Mouse (Mus musculus) hindbrain, embryonic 13.5 days (tissue): ENCODE results near the gene Hsbp1. TPM values are rescaled to one million over a fixed set of nuclear protein-coding genes. Genes with fewer than 3 reads are reported as not detected.
"Not testable (repeated sequence)": the region's sequence is repeated elsewhere in the genome, so short reads cannot be mapped to it uniquely, and the experiment has no call there.

Experiments used
- ATAC-seq: fragments of 200-750 bp; cut with Nextera tagmentation; 2 replicates; pipeline ENCODE4 v1.8.0; 2017; ENCODE audit warnings: moderate TSS enrichment; ENCODE audit not compliant: low FRiP score
- H3K27ac ChIP-seq: fragments of 300-500 bp; sonication (generic); 2 replicates; pipeline ENCODE4 v1.5.1; 2015; ENCODE audit warnings: inconsistent platforms, mild to moderate bottlenecking, moderate library complexity
- H3K27me3 ChIP-seq: fragments of 300-500 bp; sonication (generic); 2 replicates; pipeline ENCODE4 v1.6.1; 2015; ENCODE audit warnings: mild to moderate bottlenecking, inconsistent platforms
- H3K36me3 ChIP-seq: fragments of 300-500 bp; sonication (generic); 2 replicates; pipeline ENCODE4 v1.6.1; 2015; ENCODE audit warnings: mild to moderate bottlenecking, inconsistent platforms
- H3K4me1 ChIP-seq: fragments of 300-500 bp; sonication (generic); replicated peaks from 2 replicates; pipeline ENCODE4 v1.6.1; 2015; ENCODE audit warnings: inconsistent platforms
- H3K4me2 ChIP-seq: fragments of 300-500 bp; sonication (generic); 2 replicates; pipeline ENCODE4 v1.6.1; 2015; ENCODE audit warnings: inconsistent platforms, mild to moderate bottlenecking, moderate library complexity
- H3K4me3 ChIP-seq: fragments of 300-500 bp; sonication (generic); 2 replicates; pipeline ENCODE4 v1.5.1; 2015; ENCODE audit warnings: mild to moderate bottlenecking, inconsistent platforms
- H3K9ac ChIP-seq: fragments of 300-500 bp; sonication (generic); 2 replicates; pipeline ENCODE4 v1.6.1; 2015; ENCODE audit warnings: mild to moderate bottlenecking, inconsistent platforms
- H3K9me3 ChIP-seq: fragments of 300-500 bp; sonication (generic); 2 replicates; pipeline ENCODE4 v1.6.1; 2016; ENCODE audit warnings: inconsistent platforms
- WGBS: fragments of 180-500 bp; shearing (Covaris S2); methylation state at CpG from one replicate; pipeline ENCODE4 v1.1.7; 2015; 5-methylcytosine and 5-hydroxymethylcytosine counted together
- polyA plus RNA-seq: library from polyadenylated mRNA; unstranded; fragments of >200 nt; fragmentation: Nextera tagmentation; extraction: Ambion mirVana; gene quantifications from 2 replicates; pipeline ENCODE4 v1.2.1, GENCODE M21; 2015

Hsbp1 gene
- polyA plus RNA-seq, 1 experiment from 2014 or later = 628 TPM

DNA sequence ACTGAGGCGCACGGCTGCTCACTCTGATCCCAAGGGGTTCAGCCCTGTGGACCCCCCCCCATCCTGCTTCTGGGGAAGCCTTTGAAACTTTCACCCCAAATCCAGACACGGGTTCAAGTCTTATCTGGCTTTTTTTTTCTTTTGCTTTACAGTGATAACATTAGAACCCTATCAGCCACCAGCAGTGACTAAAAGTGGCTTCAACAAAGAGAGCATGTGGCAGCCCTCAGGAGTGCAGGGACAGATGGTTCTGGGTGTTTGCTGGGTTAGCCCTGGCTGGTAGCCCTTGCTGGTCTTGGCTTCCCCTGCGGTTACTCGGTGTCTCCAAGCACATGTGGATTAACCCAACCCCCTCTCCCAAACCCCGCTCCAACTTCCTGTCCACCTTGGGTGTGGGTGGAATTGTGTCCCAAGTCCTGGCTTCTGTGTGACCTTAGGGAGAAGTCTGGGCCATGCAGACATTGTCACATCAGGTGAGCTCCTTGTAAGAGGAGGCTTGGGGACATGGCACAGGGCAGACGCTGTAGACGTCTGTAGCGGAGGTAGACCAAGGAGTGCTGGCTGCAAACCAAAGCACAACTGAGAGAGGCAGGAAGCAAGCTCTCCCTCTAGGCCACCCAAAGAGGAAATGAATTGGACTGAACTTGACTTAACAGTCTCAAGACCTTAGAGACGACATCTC lies 8.8 kb downstream of the Hsbp1 start:
- no peaks in the 10 kb centered on the region for H3K9me3 ChIP-seq
- no peak for ATAC-seq
- H3K4me3 ChIP-seq = no peak overlapping the region
- peaks cover 34% of the 10 kb centered on the region for H3K36me3 ChIP-seq
- no peaks in the 10 kb centered on the region for H3K27me3 ChIP-seq
- 94% methylated on average over 10 of the region's 10 CpGs for WGBS
- H3K4me2 ChIP-seq = no peak overlapping the region
- no peak overlapping the region for H3K9ac ChIP-seq
- no peak overlapping the region for H3K27ac ChIP-seq
- H3K4me1 ChIP-seq = no peaks in the 10 kb centered on the region

DNA sequence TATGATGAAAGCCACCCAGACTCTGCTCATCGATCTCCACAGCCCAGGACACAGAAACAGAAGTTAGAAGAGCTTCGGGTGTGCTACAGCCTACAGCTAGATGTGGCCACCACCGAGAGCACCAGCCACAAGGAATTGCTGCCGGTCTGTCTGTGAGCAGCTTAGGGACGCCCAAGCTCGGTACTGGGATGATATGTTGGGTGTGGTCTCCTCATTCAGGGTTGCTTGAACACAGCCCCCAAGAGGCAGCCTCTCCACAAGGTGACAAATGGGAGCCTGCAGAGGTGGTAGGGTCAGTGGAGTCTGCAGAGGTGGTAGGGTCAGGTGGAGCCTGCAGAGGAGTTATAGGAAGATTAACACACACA lies 9.4 kb downstream of the Hsbp1 start:
- Histone ChIP-seq H3K27me3 (no peaks in the 10 kb centered on the region), H3K4me3 (no peak overlapping the region), H3K4me2 (no peak overlapping the region), H3K36me3 (peaks cover 29% of the 10 kb centered on the region), H3K9ac (no peak overlapping the region), H3K27ac (no peak overlapping the region), H3K4me1 (no peaks in the 10 kb centered on the region), H3K9me3 (no peaks in the 10 kb centered on the region)
- no peak for ATAC-seq
- 91% methylated on average over 6 of the region's 6 CpGs for WGBS

DNA sequence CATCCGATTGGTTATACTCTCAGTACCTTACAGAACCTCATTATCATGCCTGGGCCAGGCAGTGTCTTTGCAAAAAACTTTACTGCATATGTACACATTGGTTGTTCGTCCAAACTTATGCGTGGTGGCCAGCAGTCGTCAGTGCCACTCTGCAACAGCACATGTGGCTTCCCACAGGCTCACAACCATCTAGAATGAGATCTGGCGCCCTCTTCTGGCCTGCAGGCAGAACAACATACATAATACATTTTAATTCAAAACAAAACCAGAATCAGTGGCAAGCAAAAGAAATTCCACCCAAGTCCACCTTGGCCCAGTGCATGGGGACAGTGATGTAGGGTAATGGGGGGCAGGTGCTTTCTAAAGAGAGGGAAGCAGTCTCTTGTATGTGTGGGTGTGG lies 12.3 kb downstream of the Hsbp1 start:
- not testable (repeated sequence) for H3K9me3 ChIP-seq, H3K27ac ChIP-seq, H3K9ac ChIP-seq, H3K4me2 ChIP-seq, H3K36me3 ChIP-seq, H3K4me3 ChIP-seq, H3K27me3 ChIP-seq, ATAC-seq, H3K4me1 ChIP-seq
- 62% methylated on average over 5 of the region's 5 CpGs for WGBS

DNA sequence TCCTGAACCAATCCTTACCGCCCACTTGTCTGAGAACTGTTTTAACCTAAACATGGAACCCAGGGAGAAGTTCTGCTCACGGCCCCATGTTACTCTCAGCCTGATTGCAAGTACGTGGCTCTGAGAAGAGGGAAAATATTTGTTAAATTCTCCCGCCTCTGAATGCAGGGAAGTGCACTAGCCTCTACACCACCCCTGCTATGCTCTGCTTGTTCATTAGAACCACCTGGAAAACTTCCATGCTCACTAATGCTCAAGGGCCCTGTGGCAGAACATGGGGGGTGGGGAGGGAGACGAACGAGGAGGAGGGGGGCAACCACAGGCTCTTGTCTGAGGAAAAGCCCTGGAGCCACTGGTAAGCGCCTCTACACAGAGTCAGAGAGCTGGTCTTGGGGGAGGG lies 13.9 kb downstream of the Hsbp1 start:
- no peak overlapping the region for H3K4me2 ChIP-seq
- no peaks in the 10 kb centered on the region for H3K4me1 ChIP-seq
- no peaks in the 10 kb centered on the region for H3K9me3 ChIP-seq
- H3K27ac ChIP-seq = no peak overlapping the region
- H3K27me3 ChIP-seq = no peaks in the 10 kb centered on the region
- H3K36me3 ChIP-seq = peaks cover 3% of the 10 kb centered on the region; the same call in 1 of the 2 replicates
- no peak overlapping the region for H3K4me3 ChIP-seq
- WGBS = 78% methylated on average over 7 of the region's 7 CpGs
- ATAC-seq = no peak
- no peak overlapping the region for H3K9ac ChIP-seq

DNA sequence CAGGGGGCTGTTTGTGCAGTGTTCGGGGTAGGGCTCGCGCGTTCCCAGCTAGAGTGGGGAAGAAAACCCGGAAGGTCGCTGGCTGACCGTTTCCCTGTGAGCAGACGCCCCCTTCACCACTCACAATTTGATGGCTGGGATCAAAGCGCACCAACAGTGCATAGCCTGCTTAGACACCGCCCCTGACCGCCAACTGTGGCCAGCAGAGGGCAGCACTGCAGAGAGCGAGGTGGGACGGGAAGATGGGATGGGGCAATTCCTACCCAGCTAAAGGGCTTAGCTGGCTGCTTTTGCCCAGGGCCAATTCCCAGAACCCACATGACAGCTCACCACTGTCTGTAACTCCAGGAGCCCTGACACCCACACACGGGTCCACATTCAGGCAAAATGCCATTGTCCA lies 14.5 kb downstream of the Hsbp1 start:
- no peak overlapping the region for H3K27ac ChIP-seq
- H3K9me3 ChIP-seq = no peaks in the 10 kb centered on the region
- H3K9ac ChIP-seq = no peak overlapping the region
- no peaks in the 10 kb centered on the region for H3K4me1 ChIP-seq
- H3K27me3 ChIP-seq = no peaks in the 10 kb centered on the region
- H3K4me2 ChIP-seq = no peak overlapping the region
- ATAC-seq = no peak
- no peak overlapping the region for H3K4me3 ChIP-seq
- 51% methylated on average over 14 of the region's 14 CpGs for WGBS
- H3K36me3 ChIP-seq = no peaks in the 10 kb centered on the region

DNA sequence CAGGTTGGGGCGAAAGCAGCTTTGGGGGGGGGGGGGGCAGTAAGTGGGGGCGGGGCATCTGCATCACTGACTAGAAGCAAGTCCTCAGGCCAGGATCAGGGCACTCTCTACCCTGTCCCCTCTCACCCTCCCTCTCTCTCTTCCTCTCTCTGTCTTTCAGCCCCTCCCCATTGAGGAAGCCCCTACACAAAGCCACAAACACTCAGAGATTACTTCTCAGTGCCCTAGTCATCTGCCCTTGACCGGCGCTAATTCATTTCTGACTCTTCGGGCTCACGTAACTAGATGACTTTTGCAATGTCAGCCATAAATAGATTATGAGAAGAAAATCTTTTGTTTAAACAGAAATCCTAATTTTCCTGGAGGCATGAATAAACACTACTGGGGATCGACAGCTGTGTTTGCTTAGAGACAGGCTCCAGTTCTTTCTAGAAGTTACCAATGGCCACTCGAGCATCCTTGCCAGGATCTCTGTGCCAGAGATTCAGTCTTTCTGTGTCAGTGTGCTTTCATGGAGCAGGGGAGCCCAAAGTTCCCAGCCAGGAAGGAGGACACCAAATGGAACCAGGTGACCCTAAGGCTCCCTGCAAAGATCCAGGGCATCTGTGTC lies 16.5 kb downstream of the Hsbp1 start:
- ATAC-seq = no peak
- 73% methylated on average over 8 of the region's 8 CpGs for WGBS

DNA sequence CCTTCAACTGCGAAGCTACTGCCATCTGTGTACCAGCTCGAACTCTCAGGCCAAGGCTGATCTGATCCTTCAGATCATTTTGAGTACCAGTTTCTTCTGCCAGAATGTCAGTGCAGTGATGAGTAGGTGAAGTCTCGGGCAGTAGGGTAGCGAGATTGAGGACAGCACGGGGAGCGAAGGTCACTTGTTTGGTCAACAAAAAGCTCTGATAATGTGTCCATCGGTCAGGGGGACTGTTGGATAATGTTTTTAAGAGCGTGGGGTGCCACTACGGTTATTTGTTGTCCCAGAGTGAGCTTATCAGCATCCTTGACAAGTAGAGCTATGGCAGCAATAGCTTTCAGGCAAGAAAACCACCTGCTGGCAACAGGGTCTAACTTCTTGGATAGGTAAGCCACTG lies 30.4 kb downstream of the Hsbp1 start:
- not testable (repeated sequence) for H3K36me3 ChIP-seq, H3K27me3 ChIP-seq, H3K9me3 ChIP-seq, H3K4me3 ChIP-seq, H3K27ac ChIP-seq, ATAC-seq, H3K4me1 ChIP-seq, H3K4me2 ChIP-seq, H3K9ac ChIP-seq
- WGBS = 90% methylated on average over 9 of the region's 9 CpGs

More for the DNA sequence above, 16.5 kb downstream of the Hsbp1 start:
- H3K27me3 ChIP-seq = no peaks in the 10 kb centered on the region
- H3K4me2 ChIP-seq = no peak overlapping the region
- no peak overlapping the region for H3K9ac ChIP-seq
- H3K9me3 ChIP-seq = no peaks in the 10 kb centered on the region
- H3K4me3 ChIP-seq = no peak overlapping the region
- H3K36me3 ChIP-seq = no peaks in the 10 kb centered on the region
- H3K27ac ChIP-seq = no peak overlapping the region
- H3K4me1 ChIP-seq = no peaks in the 10 kb centered on the region

DNA sequence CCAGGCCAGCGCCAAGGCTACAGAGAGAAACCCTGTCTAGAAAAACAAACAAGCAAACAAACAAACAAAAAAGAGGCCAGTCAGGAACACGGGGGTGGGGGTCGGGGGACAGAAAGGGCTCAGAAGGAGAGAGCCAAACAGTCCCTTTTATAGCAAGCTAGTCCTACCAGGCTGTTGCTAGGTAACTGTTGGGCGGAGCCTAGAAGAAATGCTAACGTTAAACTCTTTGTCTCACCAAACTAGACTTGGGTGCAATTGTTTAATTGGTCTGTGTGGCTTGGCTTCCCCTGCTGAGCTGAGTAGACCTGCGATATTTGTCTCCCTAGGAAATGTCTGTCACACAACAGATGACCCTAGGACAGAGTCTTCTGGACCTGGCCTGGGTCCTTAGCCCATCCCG lies 34.2 kb downstream of the Hsbp1 start:
- 61% methylated on average over 7 of the region's 7 CpGs for WGBS
- H3K9ac ChIP-seq = no peak overlapping the region

DNA sequence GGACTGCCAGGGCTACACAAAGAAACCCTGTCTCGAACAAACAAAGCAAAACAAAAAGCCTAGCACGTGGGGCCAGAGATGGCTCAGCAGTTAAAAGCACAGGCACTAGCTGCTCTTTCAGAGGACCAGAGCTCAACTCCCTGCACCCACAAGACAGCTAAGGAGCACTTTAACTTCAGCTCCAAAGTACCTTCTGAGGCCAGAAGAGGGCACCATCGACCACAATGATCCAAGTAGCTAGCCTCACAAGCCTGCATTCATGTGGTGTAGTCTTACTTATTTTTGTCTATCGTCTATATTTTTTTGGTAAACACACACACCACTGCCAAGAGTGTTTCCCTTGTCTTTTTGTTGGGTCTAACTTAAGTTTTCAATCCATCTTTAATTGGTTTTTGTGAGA lies 36.3 kb downstream of the Hsbp1 start:
- ATAC-seq = no peak
- H3K27ac ChIP-seq = no peak overlapping the region

More for the DNA sequence above, 34.2 kb downstream of the Hsbp1 start:
- Histone ChIP-seq H3K4me1 (no peaks in the 10 kb centered on the region), H3K36me3 (no peaks in the 10 kb centered on the region), H3K27ac (no peak overlapping the region), H3K9me3 (no peaks in the 10 kb centered on the region; the same call in 1 of the 2 replicates), H3K27me3 (no peaks in the 10 kb centered on the region), H3K4me2 (no peak overlapping the region), H3K4me3 (no peak overlapping the region)
- no peak for ATAC-seq

DNA sequence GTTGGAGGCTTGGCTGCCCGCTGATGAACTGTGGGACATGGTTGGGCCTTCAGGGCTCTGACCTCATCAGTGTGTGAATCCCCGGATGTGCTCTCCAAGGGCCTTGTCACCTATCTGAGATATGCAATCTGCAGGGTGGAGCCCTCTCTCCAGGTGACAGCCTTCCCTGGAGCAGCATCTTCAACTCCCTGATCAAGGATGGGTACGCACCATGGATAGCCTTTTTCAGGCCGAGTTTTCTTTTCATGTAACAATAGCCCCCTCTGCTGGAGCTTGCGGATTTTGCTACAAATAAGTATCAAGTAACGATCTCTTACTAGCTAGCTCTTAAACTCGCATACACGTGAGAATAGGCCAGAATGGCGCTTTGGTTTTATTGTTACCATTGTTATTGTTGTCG lies 40.2 kb downstream of the Hsbp1 start:
- 25% methylated on average over 10 of the region's 10 CpGs for WGBS
- Histone ChIP-seq H3K27ac (no peak overlapping the region), H3K36me3 (no peaks in the 10 kb centered on the region), H3K4me3 (no peak overlapping the region), H3K9ac (no peak overlapping the region), H3K4me1 (no peaks in the 10 kb centered on the region), H3K9me3 (no peaks in the 10 kb centered on the region), H3K4me2 (no peak overlapping the region), H3K27me3 (0 out of 2 replicates have a peak, but pooled peaks cover 5% of the 10 kb centered on the region)
- no peak for ATAC-seq

More for the DNA sequence above, 36.3 kb downstream of the Hsbp1 start:
- Histone ChIP-seq H3K36me3 (no peaks in the 10 kb centered on the region), H3K4me1 (no peaks in the 10 kb centered on the region), H3K9me3 (no peaks in the 10 kb centered on the region), H3K9ac (no peak overlapping the region), H3K27me3 (no peaks in the 10 kb centered on the region), H3K4me3 (no peak overlapping the region), H3K4me2 (no peak overlapping the region)
- WGBS = 45% methylated on average over 4 of the region's 4 CpGs

DNA sequence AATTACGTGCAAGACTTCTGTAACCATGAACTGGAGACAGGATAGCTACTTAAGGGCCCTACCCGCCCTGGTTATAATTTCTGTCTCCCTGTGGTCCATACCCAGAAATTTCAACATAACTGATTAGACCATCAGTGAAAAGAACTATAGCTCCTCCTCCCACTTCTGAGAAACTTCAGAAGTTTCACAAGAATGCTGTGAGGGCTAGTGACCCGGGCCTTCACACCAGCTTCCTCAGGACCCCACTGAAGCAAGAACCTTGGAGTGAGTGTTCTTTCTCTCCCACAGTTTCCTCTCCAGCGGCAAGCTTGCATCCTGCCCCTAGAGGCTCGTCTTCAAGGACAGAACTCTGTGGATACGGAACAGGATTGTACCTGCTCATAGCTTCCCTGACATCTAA lies 41.6 kb downstream of the Hsbp1 start:
- WGBS = 80% methylated on average over 6 of the region's 6 CpGs
- Histone ChIP-seq H3K9ac (no peak overlapping the region), H3K4me3 (no peak overlapping the region), H3K27me3 (0 out of 2 replicates have a peak, but pooled peaks cover 10% of the 10 kb centered on the region), H3K4me2 (no peak overlapping the region), H3K9me3 (no peaks in the 10 kb centered on the region), H3K27ac (no peak overlapping the region), H3K4me1 (no peaks in the 10 kb centered on the region), H3K36me3 (no peaks in the 10 kb centered on the region)
- no peak for ATAC-seq

DNA sequence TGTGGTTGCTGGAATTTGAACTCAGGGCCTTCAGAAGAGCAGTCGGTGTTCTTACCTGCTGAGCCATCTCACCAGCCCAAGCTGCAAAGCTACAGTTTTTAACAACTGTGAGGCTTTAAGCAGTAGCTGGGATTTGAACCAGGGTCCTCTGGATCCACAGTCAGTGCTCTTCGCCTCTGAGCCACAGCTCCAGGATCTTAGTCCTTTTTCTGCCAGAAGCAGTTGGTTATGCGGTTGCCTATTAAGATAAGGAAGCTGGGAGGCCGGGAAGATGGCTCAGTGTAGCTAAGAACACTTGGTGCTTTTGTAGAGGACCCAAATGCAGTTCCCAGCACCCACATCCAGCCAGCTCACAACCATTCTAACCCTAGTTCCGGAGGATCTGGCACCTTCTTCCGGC lies 42.7 kb downstream of the Hsbp1 start:
- Histone ChIP-seq H3K27me3 (0 out of 2 replicates have a peak, but pooled peaks cover 10% of the 10 kb centered on the region), H3K4me3 (no peak overlapping the region), H3K4me2 (no peak overlapping the region), H3K4me1 (no peaks in the 10 kb centered on the region), H3K9ac (no peak overlapping the region), H3K9me3 (no peaks in the 10 kb centered on the region), H3K27ac (no peak overlapping the region), H3K36me3 (no peaks in the 10 kb centered on the region)
- no peak for ATAC-seq
- WGBS = 82% methylated on average over 6 of the region's 6 CpGs

DNA sequence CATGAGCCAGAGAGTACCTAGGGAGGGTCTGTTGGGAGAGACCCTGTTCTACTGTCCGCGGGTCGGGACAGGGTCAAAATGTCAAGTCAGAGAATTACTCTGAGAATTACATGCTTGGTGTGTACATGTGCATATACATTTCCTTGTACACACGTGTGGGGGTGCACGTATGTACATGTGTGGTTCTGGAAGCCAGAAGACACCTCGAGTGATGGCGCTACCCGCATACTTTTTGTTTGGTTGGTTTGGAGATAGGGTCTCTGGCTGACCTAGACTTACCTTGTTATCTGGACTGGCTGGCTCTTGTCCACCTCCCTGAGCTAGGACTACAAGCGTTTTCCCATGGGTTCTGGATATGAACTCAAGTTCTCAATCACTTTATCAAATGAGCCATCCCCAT lies 49.8 kb downstream of the Hsbp1 start:
- peak overlapping the region; percentile 97 for H3K9ac ChIP-seq
- 76% methylated on average over 9 of the region's 9 CpGs for WGBS
- 0 out of 2 replicates have a peak, but pooled peaks cover 4% of the 10 kb centered on the region for H3K27me3 ChIP-seq
- H3K27ac ChIP-seq = peak overlapping the region; percentile 94
- peak overlapping the region; percentile 100 for H3K4me2 ChIP-seq
- peak overlapping the region; percentile 88 for H3K4me3 ChIP-seq
- H3K9me3 ChIP-seq = no peaks in the 10 kb centered on the region
- peaks cover 9% of the 10 kb centered on the region; the same call in 1 of the 2 replicates for H3K36me3 ChIP-seq
- H3K4me1 ChIP-seq = peaks cover 19% of the 10 kb centered on the region
- ATAC-seq = peak; percentile 11; the same call in 1 of the 2 replicates
